Comparison of ENCODE assay signal across 22 mouse cellular contexts in genomic region chr2:32357710-32358109, GRCm38 (mm10). TPM values are rescaled to one million over a fixed set of nuclear protein-coding genes. Genes with fewer than 3 reads are reported as not detected.
DNase-seq lines count a peak whose midpoint lies in the region; TF ChIP-seq lines count a peak whose summit lies in the region.
"Had no signal": no experiment of that assay in that cellular context is flagged by ENCODE, and none has a peak within 500 bp of the region (broad histone marks: within the 10 kb centered on the region; RNA-seq: fewer than 3 reads in every experiment).

No protein-coding gene starts in this region.

- TF ChIP-seq POLR2A in cerebellum, adult 2 months (IDR thresholded peaks at IDR 0.05; ENCODE audit: borderline replicate concordance, insufficient read depth, low read length), result no peak

- intact Hi-C loops in heart, postnatal 25 days (cut with DNase I), result no loop called here

- no peaks in the 10 kb centered on the region for H3K4me1 ChIP-seq in cerebellum, adult 2 months (ENCODE audit: control insufficient read depth, insufficient read depth, low read length)

- no peaks in the 10 kb centered on the region for H3K27me3 ChIP-seq in cerebellum, adult 2 months (ENCODE audit: control insufficient read depth, insufficient read depth, low read length)
- H3K27me3 ChIP-seq: embryonic facial prominence, embryonic 12.5 days; embryonic facial prominence, embryonic 15.5 days had no signal

- H3K27ac ChIP-seq in cerebellum, adult 2 months (ENCODE audit: insufficient read depth, low read length), result no peak overlapping the region
- H3K27ac ChIP-seq: embryonic facial prominence, embryonic 12.5 days; embryonic facial prominence, embryonic 15.5 days; forebrain, embryonic 10.5 days; forebrain, embryonic 12.5 days had no signal

- TF ChIP-seq CTCF in cerebellum, adult 2 months (IDR thresholded peaks at IDR 0.05; ENCODE audit: borderline replicate concordance, insufficient read depth, low read depth, low read length), result no peak

- WGBS in cerebellum, adult 2 months, result 84% methylated on average over 3 of the region's 3 CpGs

- peak; percentile 41 for DNase-seq in cerebellum, adult 9-11 months
- DNase-seq in cerebellum, adult 2 months, result no peak
- DNase-seq in heart, adult 11 months, result peak; percentile 91
- DNase-seq in heart, postnatal 25 days (ENCODE audit: low spot score), result no peak
- DNase-seq: adrenal gland, adult 2 months; adrenal gland, postnatal 10 days; adrenal gland, postnatal 25 days; cerebellum, adult 11 months; cerebellum, adult 8-10 months; cerebellum, postnatal 10 days; cerebellum, postnatal 36 days; embryo, embryonic 11 days had no signal

- H3K4me3 ChIP-seq in cerebellum, adult 2 months (replicated peaks; ENCODE audit: insufficient read depth, low read depth, low read length), result no peak overlapping the region
- H3K4me3 ChIP-seq: embryonic facial prominence, embryonic 12.5 days; embryonic facial prominence, embryonic 15.5 days; erythroblast, embryonic 14.5 days; forebrain, embryonic 10.5 days; forebrain, embryonic 12.5 days had no signal

RNA-seq across cellular contexts. Expression of gene Dnm1, which starts 4.6 kb away (rescaled TPM):
- 1,410 and 1,576 TPM in 2 replicates for polyA plus RNA-seq in cerebellum, adult 2 months (2012; rRNA removed)
- total RNA-seq in heart, postnatal 25 days (2021), result 1 to 10 TPM; 5.0 to 5.2 TPM
- total RNA-seq: common myeloid progenitor, adult 5-6 weeks had no signal

RNA-seq across cellular contexts. Expression of gene Ciz1, which starts 5.6 kb away (rescaled TPM):
- 159 and 176 TPM in 2 replicates for polyA plus RNA-seq in cerebellum, adult 2 months (2012; rRNA removed)
- 10 to 100 TPM; 25.6 to 32.2 TPM for total RNA-seq in heart, postnatal 25 days (2021)

RNA-seq across cellular contexts. Expression of gene 1110008P14Rik, which starts 24.0 kb away (rescaled TPM):
- polyA plus RNA-seq in cerebellum, adult 2 months (2012; rRNA removed), result 284 and 338 TPM in 2 replicates
- total RNA-seq in heart, postnatal 25 days (2021), result 10 to 100 TPM; 47.7 to 49.6 TPM

RNA-seq across cellular contexts. Expression of gene Lcn2, which starts 30.3 kb away (rescaled TPM):
- 0.48 and 1.0 TPM in 2 replicates for polyA plus RNA-seq in cerebellum, adult 2 months (2012; rRNA removed)
- total RNA-seq in heart, postnatal 25 days (2021), result 1 to 10 TPM; 3.1 to 3.6 TPM
- total RNA-seq: ES-E14, MEL had no signal
- polyA plus RNA-seq: C2C12; forebrain, embryonic 10.5 days; forebrain, embryonic 16.5 days had no signal

RNA-seq across cellular contexts. Expression of gene Ptges2, which starts 38.0 kb away (rescaled TPM):
- polyA plus RNA-seq in cerebellum, adult 2 months (2012; rRNA removed), result 60.9 and 61.1 TPM in 2 replicates
- total RNA-seq in heart, postnatal 25 days (2021), result 10 to 100 TPM; 78.1 to 81.2 TPM

Comparison
In these comparisons a context has a peak if more than half of its experiments do, and no peak if none do; other contexts are left out.
1. DNase-seq: peak in cerebellum, adult 9-11 months (single experiment) and heart, adult 11 months (single experiment); none in cerebellum, adult 2 months (0 of 2) and heart, postnatal 25 days (single experiment).